Mouse (Mus musculus) MEL (cell line): ENCODE data around the gene Sclt1. TPM values are rescaled to one million over a fixed set of nuclear protein-coding genes. Genes with fewer than 3 reads are reported as not detected.
A peak's percentile ranks its signal among the peaks of the same experiment; 100 is the strongest.

Experiments used
- DNase-seq: peaks from one replicate; pipeline ENCODE4 v3.0.0; 2011; ENCODE audit warnings: low read depth, low spot score
- H3K27ac ChIP-seq: 2 replicates; pipeline ENCODE4 v1.5.1; 2012; ENCODE audit warnings: low read depth, mild to moderate bottlenecking, control low read depth, low read length, moderate library complexity; ENCODE audit not compliant: control insufficient read depth
- H3K27me3 ChIP-seq, 2 experiments: fragments of 150-350 bp in 1 of 2; sonication (generic) in 1 of 2; 2 replicates each; pipeline ENCODE4 v1.6.1; 2012; ENCODE audit warnings: low read length in 2 of 2, mild to moderate bottlenecking in 2 of 2, improper control_type of control experiment in 1 of 2, moderate library complexity in 1 of 2; ENCODE audit not compliant: insufficient read depth in 2 of 2, control insufficient read depth in 1 of 2
- H3K36me3 ChIP-seq, 2 experiments: 2 replicates each; pipeline ENCODE4 v1.6.1; 2012 to 2014; ENCODE audit warnings: low read length in 2 of 2, improper control_type of control experiment in 1 of 2, inconsistent platforms in 1 of 2, mild to moderate bottlenecking in 1 of 2; ENCODE audit not compliant: insufficient read depth in 2 of 2, control insufficient read depth in 1 of 2
- H3K4me1 ChIP-seq, 2 experiments: fragments of 150-350 bp in 1 of 2; sonication (generic) in 1 of 2; 2 replicates each; pipeline ENCODE4 v1.6.1; 2012; ENCODE audit warnings: low read length in 2 of 2, improper control_type of control experiment in 1 of 2, mild to moderate bottlenecking in 1 of 2; ENCODE audit not compliant: insufficient read depth in 2 of 2, control insufficient read depth in 1 of 2
- H3K4me3 ChIP-seq, 2 experiments: fragments of 150-350 bp in 1 of 2; sonication (generic) in 1 of 2; 2 replicates each; pipeline ENCODE4 v1.5.1; 2012; ENCODE audit warnings: low read depth in 2 of 2, low read length in 2 of 2, mild to moderate bottlenecking in 2 of 2, moderate library complexity in 2 of 2, control low read depth in 1 of 2, improper control_type of control experiment in 1 of 2; ENCODE audit not compliant: control insufficient read depth in 1 of 2, insufficient read depth in 1 of 2
- H3K79me2 ChIP-seq: 2 replicates; pipeline ENCODE4 v1.6.1; 2012; ENCODE audit warnings: mild to moderate bottlenecking, low read length, moderate library complexity; ENCODE audit not compliant: control insufficient read depth, poor library complexity, insufficient read depth
- H3K9ac ChIP-seq: 2 replicates; pipeline ENCODE4 v1.6.1; 2012; ENCODE audit warnings: low read depth, mild to moderate bottlenecking, control low read depth, low read length, moderate library complexity; ENCODE audit not compliant: control insufficient read depth, poor library complexity, severe bottlenecking
- H3K9me3 ChIP-seq: fragments of 150-350 bp; sonication (generic); replicated peaks from 2 replicates; pipeline ENCODE4 v1.6.1; 2012; ENCODE audit warnings: mild to moderate bottlenecking, low read length, improper control_type of control experiment, moderate library complexity; ENCODE audit not compliant: insufficient read depth
- CHD1 ChIP-seq: IDR thresholded peaks from 2 replicates; pipeline ENCODE4 v1.6.1; 2012; ENCODE audit warnings: low read depth, mild to moderate bottlenecking, inconsistent platforms, low read length, improper control_type of control experiment
- CHD2 ChIP-seq: IDR thresholded peaks from 2 replicates; pipeline ENCODE4 v1.6.1; 2011; ENCODE audit warnings: low read length, improper control_type of control experiment
- ELF1 ChIP-seq: IDR thresholded peaks from 2 replicates; pipeline ENCODE4 v1.6.1; 2014; ENCODE audit warnings: low read depth, mild to moderate bottlenecking, inconsistent platforms, low read length, improper control_type of control experiment, moderate library complexity
- EP300 ChIP-seq, 2 experiments: IDR thresholded peaks; 2 replicates each; pipeline ENCODE4 v1.6.1; 2011; ENCODE audit warnings: improper control_type of control experiment in 2 of 2, low read length in 2 of 2, low read depth in 1 of 2, mild to moderate bottlenecking in 1 of 2
- ETS1 ChIP-seq: IDR thresholded peaks from 2 replicates; pipeline ENCODE4 v1.6.1; 2012; ENCODE audit warnings: low read depth, mild to moderate bottlenecking, inconsistent platforms, low read length, improper control_type of control experiment, moderate library complexity
- GATA1 ChIP-seq: IDR thresholded peaks from 2 replicates; pipeline ENCODE4 v1.6.1; 2011; ENCODE audit warnings: low read depth, low read length, improper control_type of control experiment
- JUND ChIP-seq: IDR thresholded peaks from 2 replicates; pipeline ENCODE4 v1.6.1; 2011; ENCODE audit warnings: low read depth, mild to moderate bottlenecking, improper control_type of control experiment, low read length
- MAFK ChIP-seq: IDR thresholded peaks from 2 replicates; pipeline ENCODE4 v1.6.1; 2011; ENCODE audit warnings: low read depth, mild to moderate bottlenecking, low read length, improper control_type of control experiment, borderline replicate concordance
- MAX ChIP-seq: IDR thresholded peaks from 2 replicates; pipeline ENCODE4 v1.6.1; 2011; ENCODE audit warnings: low read length, improper control_type of control experiment
- MEF2A ChIP-seq: IDR thresholded peaks from 2 replicates; pipeline ENCODE4 v1.6.1; 2014; ENCODE audit warnings: low read depth, mild to moderate bottlenecking, inconsistent platforms, low read length, improper control_type of control experiment; ENCODE audit not compliant: poor library complexity, insufficient replicate concordance, severe bottlenecking; ENCODE audit errors: extremely low read depth
- MYB ChIP-seq: IDR thresholded peaks from 2 replicates; pipeline ENCODE4 v1.6.1; 2011; ENCODE audit warnings: mild to moderate bottlenecking, low read depth, low read length, improper control_type of control experiment
- NELFE ChIP-seq: IDR thresholded peaks from 2 replicates; pipeline ENCODE4 v1.6.1; 2011; ENCODE audit warnings: low read depth, low read length, improper control_type of control experiment
- NRF1 ChIP-seq: IDR thresholded peaks from 2 replicates; pipeline ENCODE4 v1.6.1; 2014; ENCODE audit warnings: low read depth, mild to moderate bottlenecking, inconsistent platforms, low read length, improper control_type of control experiment, moderate library complexity; ENCODE audit not compliant: poor library complexity, insufficient read depth, severe bottlenecking
- POLR2A ChIP-seq, 2 experiments: IDR thresholded peaks; 2 replicates each; pipeline ENCODE4 v1.6.1; 2011 to 2012; ENCODE audit warnings: low read length in 2 of 2, mild to moderate bottlenecking in 2 of 2, control low read depth in 1 of 2, improper control_type of control experiment in 1 of 2, low read depth in 1 of 2, moderate library complexity in 1 of 2; ENCODE audit not compliant: control insufficient read depth in 1 of 2, insufficient read depth in 1 of 2, poor library complexity in 1 of 2
- POLR2AphosphoS2 ChIP-seq: IDR thresholded peaks from 2 replicates; pipeline ENCODE4 v1.6.1; 2011; ENCODE audit warnings: low read length, improper control_type of control experiment
- RCOR1 ChIP-seq: IDR thresholded peaks from 2 replicates; pipeline ENCODE4 v1.6.1; 2012; ENCODE audit warnings: low read depth, mild to moderate bottlenecking, inconsistent platforms, low read length, improper control_type of control experiment
- TAL1 ChIP-seq: IDR thresholded peaks from 2 replicates; pipeline ENCODE4 v1.6.1; 2012; ENCODE audit warnings: mild to moderate bottlenecking, inconsistent platforms, low read length, moderate library complexity, mixed read lengths
- TBP ChIP-seq: IDR thresholded peaks from 2 replicates; pipeline ENCODE4 v1.8.0; 2011; ENCODE audit warnings: low read depth, low read length, improper control_type of control experiment
- UBTF ChIP-seq: IDR thresholded peaks from 2 replicates; pipeline ENCODE4 v1.6.1; 2012; ENCODE audit warnings: low read depth, mild to moderate bottlenecking, inconsistent platforms, low read length, improper control_type of control experiment, moderate library complexity, borderline replicate concordance; ENCODE audit not compliant: insufficient read depth
- ZKSCAN1 ChIP-seq: IDR thresholded peaks from 2 replicates; pipeline ENCODE4 v1.6.1; 2012; ENCODE audit warnings: low read depth, mild to moderate bottlenecking, inconsistent platforms, low read length, improper control_type of control experiment, moderate library complexity
- ZMIZ1 ChIP-seq: IDR thresholded peaks from 2 replicates; pipeline ENCODE4 v1.6.1; 2012; ENCODE audit warnings: low read depth, mild to moderate bottlenecking, inconsistent platforms, low read length, improper control_type of control experiment, moderate library complexity
- polyA plus RNA-seq, 2 experiments: library from polyadenylated mRNA; stranded (reverse) in 1 of 2; unstranded in 1 of 2; fragments of >175 nt in 1 of 2; fragments of >200 nt in 1 of 2; gene quantifications; 2 replicates each; pipeline versions ENCODE4 v1.2.1 to v1.2.4; 2012; ENCODE audit warnings: low replicate concordance in 2 of 2, low read depth in 1 of 2; ENCODE audit not compliant: insufficient read length in 2 of 2, insufficient read depth in 1 of 2, missing spikeins in 1 of 2
- total RNA-seq: library from RNA; depleted of rRNA; stranded (reverse); fragments of 300-350 nt; gene quantifications from 2 replicates; pipeline ENCODE4 v1.2.3, GENCODE M21; 2012

Sclt1 gene
- total and polyA plus RNA-seq, 3 experiments, result 6.4 to 8.7 TPM; not detected in 1

DNA sequence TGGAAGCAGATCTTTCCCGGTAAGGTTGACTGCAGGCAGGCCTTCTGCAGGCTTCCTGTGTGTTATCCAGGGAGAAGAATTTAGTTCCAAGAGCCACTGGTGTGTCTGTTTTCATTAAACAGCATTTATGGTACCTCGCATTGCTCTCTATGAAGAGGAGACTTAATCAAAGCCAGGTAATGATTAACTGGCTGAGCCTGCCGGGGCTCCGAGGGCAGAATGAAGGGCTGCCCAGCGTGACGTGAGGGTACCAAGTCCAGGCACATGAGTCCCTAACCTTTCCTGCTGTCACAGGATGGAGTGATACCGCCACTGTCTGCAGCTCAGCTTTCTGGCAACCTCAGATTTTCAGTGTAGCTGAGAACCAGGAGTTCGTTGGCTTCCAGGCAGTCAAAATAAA is 160.9 kb downstream of the Sclt1 start:
- Histone ChIP-seq H3K9ac (no peak overlapping the region), H3K27ac (no peak overlapping the region), H3K27me3 (no peaks in the 10 kb centered on the region), H3K79me2 (peaks cover 95% of the 10 kb centered on the region), H3K36me3 (peaks cover 16 to 19% of the 10 kb centered on the region in 2 experiments), H3K4me3 (no peak overlapping the region), H3K4me1 (peaks cover 0 to 3% of the 10 kb centered on the region in 2 experiments; a peak in 1 of 4 replicates), H3K9me3 (no peaks in the 10 kb centered on the region)
- TF ChIP-seq POLR2AphosphoS2, result peak; percentile 28; the same call in 1 of the 2 replicates
- no peak for TF ChIP-seq MYB
- DNase-seq, result no peak

GRCm38 (mm10) chr3:41580401-41581323 is 161.7 kb downstream of the Sclt1 start:
- Histone ChIP-seq H3K9ac (no peak overlapping the region), H3K4me3 (no peak overlapping the region), H3K27me3 (no peaks in the 10 kb centered on the region), H3K79me2 (peaks cover 95% of the 10 kb centered on the region), H3K27ac (no peak overlapping the region), H3K36me3 (peaks cover 16 to 18% of the 10 kb centered on the region in 2 experiments), H3K9me3 (no peaks in the 10 kb centered on the region), H3K4me1 (peaks cover 0 to 3% of the 10 kb centered on the region in 2 experiments; a peak in 1 of 4 replicates)
- no peak for DNase-seq
- TF ChIP-seq TAL1 (no peak), ELF1 (no peak), POLR2A (IDR thresholded peaks at IDR 0.05; ENCODE audit: control insufficient read depth in 1 of 2, insufficient read depth in 1 of 2, low read depth in 1 of 2, low read length in 2 of 2, poor library complexity in 1 of 2) (peak in 1 of 2 experiments; percentile 29; a peak in 1 of 4 replicates), ETS1 (no peak), ZKSCAN1 (no peak)

- peaks cover 95% of the 10 kb centered on the region for H3K79me2 ChIP-seq
- peaks cover 0 to 3% of the 10 kb centered on the region in 2 experiments; a peak in 2 of 4 replicates for H3K4me1 ChIP-seq
- TF ChIP-seq CHD2 (no peak), UBTF (no peak), TBP (no peak), NRF1 (no peak), NELFE (no peak), EP300 (IDR thresholded peaks at IDR 0.05; ENCODE audit: low read depth in 1 of 2, low read length in 2 of 2) (no peak), ZMIZ1 (no peak), MYB (no peak), ZKSCAN1 (no peak), MEF2A (no peak), JUND (no peak), GATA1 (no peak), MAX (no peak), MAFK (no peak), CHD1 (no peak), RCOR1 (no peak)
- no peaks in the 10 kb centered on the region for H3K27me3 ChIP-seq
- H3K9ac ChIP-seq, result no peak overlapping the region
- no peaks in the 10 kb centered on the region for H3K9me3 ChIP-seq
- no peak overlapping the region for H3K27ac ChIP-seq
- H3K36me3 ChIP-seq, result peaks cover 14 to 21% of the 10 kb centered on the region in 2 experiments
- H3K4me3 ChIP-seq, result no peak overlapping the region
- DNase-seq, result no peak
Measured at GRCm38 (mm10) chr3:41579873-41580272, 162.4 kb downstream of the Sclt1 start.
